Mouse (Mus musculus) neural tube, embryonic 15.5 days (tissue): Measurements from ENCODE around the gene Srp54a. TPM values are rescaled to one million over a fixed set of nuclear protein-coding genes. Genes with fewer than 3 reads are reported as not detected.
"Not testable (repeated sequence)": the region's sequence is repeated elsewhere in the genome, so short reads cannot be mapped to it uniquely, and the experiment has no call there.

Experiments used
- ATAC-seq: fragments of 200-750 bp; cut with Nextera tagmentation; 2 replicates; pipeline ENCODE4 v1.8.0; 2017; ENCODE audit warnings: mild to moderate bottlenecking, moderate TSS enrichment, moderate library complexity; ENCODE audit not compliant: low FRiP score
- H3K27ac ChIP-seq: fragments of 300-500 bp; sonication (generic); replicated peaks from 2 replicates; pipeline ENCODE4 v1.5.1; 2015; ENCODE audit warnings: mild to moderate bottlenecking, inconsistent platforms
- H3K27me3 ChIP-seq: fragments of 300-500 bp; sonication (generic); replicated peaks from 2 replicates; pipeline ENCODE4 v1.6.1; 2015; ENCODE audit warnings: inconsistent platforms
- H3K36me3 ChIP-seq: fragments of 300-500 bp; sonication (generic); 2 replicates; pipeline ENCODE4 v1.6.1; 2015; ENCODE audit warnings: inconsistent platforms
- H3K4me1 ChIP-seq: fragments of 300-500 bp; sonication (generic); 2 replicates; pipeline ENCODE4 v1.6.1; 2015; ENCODE audit warnings: inconsistent platforms
- H3K4me2 ChIP-seq: fragments of 300-500 bp; sonication (generic); 2 replicates; pipeline ENCODE4 v1.6.1; 2015; ENCODE audit warnings: inconsistent platforms, mild to moderate bottlenecking, moderate library complexity
- H3K4me3 ChIP-seq: fragments of 300-500 bp; sonication (generic); replicated peaks from 2 replicates; pipeline ENCODE4 v1.5.1; 2015; ENCODE audit warnings: mild to moderate bottlenecking, inconsistent platforms
- H3K9ac ChIP-seq: fragments of 300-500 bp; sonication (generic); replicated peaks from 2 replicates; pipeline ENCODE4 v1.6.1; 2015; ENCODE audit warnings: mild to moderate bottlenecking, inconsistent platforms
- H3K9me3 ChIP-seq: fragments of 300-500 bp; sonication (generic); replicated peaks from 2 replicates; pipeline ENCODE4 v1.6.1; 2016; ENCODE audit warnings: inconsistent platforms
- WGBS: fragments of 180-500 bp; shearing (Covaris S2); methylation state at CpG from one replicate; pipeline ENCODE4 v1.1.7; 2015; ENCODE audit warnings: mixed read lengths; 5-methylcytosine and 5-hydroxymethylcytosine counted together
- polyA plus RNA-seq: library from polyadenylated mRNA; unstranded; fragments of >200 nt; fragmentation: Nextera tagmentation; extraction: Ambion mirVana; gene quantifications from 2 replicates; pipeline ENCODE4 v1.2.1, GENCODE M21; 2015

Srp54a gene
- polyA plus RNA-seq, 1 experiment from 2014 or later: 191 TPM

DNA sequence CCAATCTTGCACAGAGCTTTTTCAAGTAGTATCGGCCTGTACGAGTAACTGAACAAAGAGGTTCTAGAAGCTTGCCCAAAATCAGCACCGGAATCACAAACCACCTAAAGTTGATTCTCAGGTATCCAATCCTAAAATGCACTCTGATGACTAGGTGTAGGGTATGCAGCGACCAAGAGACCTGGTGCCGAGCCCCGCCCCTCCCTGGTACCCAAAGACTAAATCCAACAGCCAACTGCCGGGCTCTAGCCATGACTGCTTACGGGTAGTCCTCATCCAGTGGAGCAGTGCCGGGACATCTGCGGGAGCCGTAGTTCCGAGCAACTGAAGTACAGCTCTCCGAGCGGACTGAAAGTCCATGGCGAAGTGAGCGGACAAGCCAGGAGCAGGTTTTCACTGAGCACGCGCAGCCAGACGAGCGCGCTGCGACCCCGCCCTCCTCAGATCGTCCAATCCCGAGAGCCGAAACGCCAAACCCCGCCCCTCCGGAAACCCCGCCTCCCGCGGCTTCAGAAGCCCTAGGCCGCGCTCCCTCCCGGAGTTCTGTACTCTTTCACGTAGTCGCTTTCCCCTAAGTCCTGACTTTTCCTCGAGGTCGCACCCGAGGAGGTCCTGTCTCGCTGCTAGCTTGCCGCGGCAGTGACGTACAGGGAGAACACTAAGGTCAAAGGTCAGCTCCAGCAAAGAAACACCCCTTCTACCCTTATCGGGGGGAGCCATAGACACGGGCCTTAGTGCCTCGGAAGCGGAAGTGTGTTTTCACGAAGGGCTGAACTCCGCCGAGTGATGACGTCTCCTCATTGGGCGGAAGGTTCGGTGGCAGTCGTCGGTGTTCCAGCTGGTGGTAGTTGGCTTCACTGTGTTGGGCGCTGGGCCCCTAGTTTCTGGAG lies 74.7 kb downstream of the Srp54a start, which contains the start of gene Srp54b:
Gene Srp54b (plus strand): TSS at position 546 of the 890 bp plus-strand sequence.
- not testable (repeated sequence) for H3K4me1 ChIP-seq, H3K27ac ChIP-seq, H3K27me3 ChIP-seq, H3K36me3 ChIP-seq, H3K9me3 ChIP-seq, H3K9ac ChIP-seq, H3K4me2 ChIP-seq
- H3K4me3 ChIP-seq: peak within 1 kb of the TSS; percentile 31
- WGBS: no CpG with 5 or more reads among the region's 57 CpGs
- ATAC-seq: peak; percentile 99

DNA sequence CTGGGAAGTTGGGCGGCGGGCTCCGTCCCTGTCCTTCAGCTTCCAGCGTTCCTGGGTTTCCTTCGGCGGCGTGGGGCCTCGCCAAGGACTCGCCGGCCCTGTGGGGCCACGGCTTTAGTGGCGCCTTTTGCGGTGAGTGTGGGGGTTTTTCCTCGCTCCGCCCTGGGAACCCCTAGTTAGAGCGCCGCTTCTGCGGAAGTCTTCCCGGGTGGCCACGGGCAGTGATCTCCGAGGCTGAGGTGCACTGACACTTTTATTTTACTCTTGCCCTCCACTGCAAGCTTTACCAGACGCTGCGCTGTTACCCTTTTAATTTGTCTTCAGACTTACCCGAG lies 75.4 kb downstream of the Srp54a start:
- 0% methylated on average over 11 of the region's 24 CpGs for WGBS
- not testable (repeated sequence) for H3K4me1 ChIP-seq, H3K36me3 ChIP-seq, H3K9me3 ChIP-seq, H3K27me3 ChIP-seq, H3K4me2 ChIP-seq, H3K9ac ChIP-seq, H3K27ac ChIP-seq
- peak; percentile 46 for ATAC-seq
- peak overlapping the region; percentile 31 for H3K4me3 ChIP-seq

Other genes with a start within 250 kb of the Srp54a start
- gene Cfl2, start 217.4 kb upstream of the Srp54a start, polyA plus RNA-seq: 294 and 346 TPM in 2 replicates
- not detected in 2 replicates for gene Gm20403, start 93.7 kb upstream of the Srp54a start, polyA plus RNA-seq
- gene Baz1a, start 65.9 kb upstream of the Srp54a start, polyA plus RNA-seq: 2.7 and 12.3 TPM in 2 replicates
- 34.1 and 34.7 TPM in 2 replicates for gene 2700097O09Rik, start 152 bp upstream of the Srp54a start, polyA plus RNA-seq
- 69.0 and 77.3 TPM in 2 replicates for gene Fam177a, start 44.2 kb downstream of the Srp54a start, polyA plus RNA-seq
- 62.8 and 64.4 TPM in 2 replicates for gene Srp54b, start 74.8 kb downstream of the Srp54a start, polyA plus RNA-seq
- gene 1700047I17Rik2, start 119.3 kb downstream of the Srp54a start, polyA plus RNA-seq: not detected in 2 replicates
- gene Srp54c, start 149.9 kb downstream of the Srp54a start, polyA plus RNA-seq: 80.4 TPM in 2 replicates
- 9.6 and 10.9 TPM in 2 replicates for gene 1110008L16Rik, start 219.3 kb downstream of the Srp54a start, polyA plus RNA-seq
- gene Ppp2r3c, start 222.7 kb downstream of the Srp54a start, polyA plus RNA-seq: 19.6 and 22.2 TPM in 2 replicates